Mouse (Mus musculus): Measurements from ENCODE around the gene Arnt2.

Gene Arnt2

GRCm38 (mm10) chr7:84409896-84410521 is at the start of gene Arnt2:
TSS of gene Arnt2 (minus strand) at chr7:84410176.
- DNase-seq, result peak; percentile 33

- DNase-seq, result no peak
These were observed 41.7 kb upstream of the Arnt2 start for GRCm38 (mm10) chr7:84451681-84452080.

GRCm38 (mm10) chr7:84449066-84449465 is 39.1 kb upstream of the Arnt2 start:
- no peak for DNase-seq

- no peak for DNase-seq
These were observed 38.5 kb upstream of the Arnt2 start for GRCm38 (mm10) chr7:84448512-84448911.

- DNase-seq, result no peak
These were observed 37.9 kb upstream of the Arnt2 start for GRCm38 (mm10) chr7:84447740-84448435.

GRCm38 (mm10) chr7:84447060-84447459 is 37.1 kb upstream of the Arnt2 start:
- DNase-seq, result peak; percentile 71

- no peak for DNase-seq
These were observed 32.5 kb upstream of the Arnt2 start for GRCm38 (mm10) chr7:84442343-84442911.

GRCm38 (mm10) chr7:84439606-84440005 is 29.6 kb upstream of the Arnt2 start:
- DNase-seq, result no peak

- DNase-seq, result peak; percentile 59
These were observed 24.9 kb upstream of the Arnt2 start for GRCm38 (mm10) chr7:84434901-84435300.

- DNase-seq, result no peak
These were observed 22.2 kb upstream of the Arnt2 start for GRCm38 (mm10) chr7:84432151-84432550.

GRCm38 (mm10) chr7:84427221-84427620 is 17.2 kb upstream of the Arnt2 start:
- DNase-seq, result peak; percentile 51

- DNase-seq, result peak; percentile 76
These were observed 14.9 kb upstream of the Arnt2 start for GRCm38 (mm10) chr7:84424670-84425385.

- no peak for DNase-seq
These were observed 11.8 kb upstream of the Arnt2 start for GRCm38 (mm10) chr7:84421753-84422152.

- DNase-seq, result peak; percentile 51
These were observed 11.3 kb upstream of the Arnt2 start for GRCm38 (mm10) chr7:84421291-84421665.

- no peak for DNase-seq
These were observed 10.8 kb upstream of the Arnt2 start for GRCm38 (mm10) chr7:84420581-84421290.

- DNase-seq, result peak; percentile 87
These were observed 7.5 kb upstream of the Arnt2 start for GRCm38 (mm10) chr7:84417441-84417840.

GRCm38 (mm10) chr7:84412570-84412969 is 2.6 kb upstream of the Arnt2 start:
- DNase-seq, result peak; percentile 47

- DNase-seq, result peak; percentile 57
These were observed 608 bp downstream of the Arnt2 start for GRCm38 (mm10) chr7:84409241-84409895.

GRCm38 (mm10) chr7:84408282-84408681 is 1.7 kb downstream of the Arnt2 start:
- DNase-seq, result no peak

- DNase-seq, result no peak
These were observed 6.6 kb downstream of the Arnt2 start for GRCm38 (mm10) chr7:84403371-84403770.

- no peak for DNase-seq
These were observed 8.1 kb downstream of the Arnt2 start for GRCm38 (mm10) chr7:84401641-84402455.
